Mouse (Mus musculus) heart, embryonic 11.5 days (tissue): ENCODE measurements around the gene 1700029P11Rik. TPM values are rescaled to one million over a fixed set of nuclear protein-coding genes. Genes with fewer than 3 reads are reported as not detected.

Experiments used
- ATAC-seq: fragments of 200-750 bp; cut with Nextera tagmentation; replicated peaks from 2 replicates; pipeline ENCODE4 v1.8.0; 2017; ENCODE audit warnings: moderate library complexity; ENCODE audit not compliant: insufficient number of reproducible peaks, low FRiP score, low TSS enrichment
- H3K27ac ChIP-seq: fragments of 300-500 bp; sonication (generic); 2 replicates; pipeline ENCODE4 v1.5.1; 2014; ENCODE audit warnings: mild to moderate bottlenecking, low read depth, low read length
- H3K27me3 ChIP-seq: fragments of 300-500 bp; sonication (generic); 2 replicates; pipeline ENCODE4 v1.6.1; 2014; ENCODE audit warnings: mild to moderate bottlenecking, low read length, mixed read lengths; ENCODE audit not compliant: control insufficient read depth, insufficient read depth
- H3K36me3 ChIP-seq: fragments of 300-500 bp; sonication (generic); 2 replicates; pipeline ENCODE4 v1.6.1; 2014; ENCODE audit warnings: mild to moderate bottlenecking, low read length, moderate library complexity, mixed read lengths; ENCODE audit not compliant: control insufficient read depth, insufficient read depth
- H3K4me1 ChIP-seq: fragments of 300-500 bp; sonication (generic); 2 replicates; pipeline ENCODE4 v1.6.1; 2014; ENCODE audit warnings: low read length; ENCODE audit not compliant: control insufficient read depth, insufficient read depth
- H3K4me2 ChIP-seq: fragments of 300-500 bp; sonication (generic); 2 replicates; pipeline ENCODE4 v1.6.1; 2014; ENCODE audit warnings: mild to moderate bottlenecking, moderate library complexity
- H3K4me3 ChIP-seq: fragments of 300-500 bp; sonication (generic); 2 replicates; pipeline ENCODE4 v1.5.1; 2014; ENCODE audit warnings: low read depth, low read length
- H3K9ac ChIP-seq: fragments of 300-500 bp; sonication (generic); 2 replicates; pipeline ENCODE4 v1.6.1; 2014; ENCODE audit warnings: mild to moderate bottlenecking, low read depth, low read length, moderate library complexity
- H3K9me3 ChIP-seq: fragments of 300-500 bp; sonication (generic); replicated peaks from 2 replicates; pipeline ENCODE4 v1.6.1; 2016; ENCODE audit warnings: low read length; ENCODE audit not compliant: control insufficient read depth
- WGBS: fragments of 180-500 bp; shearing (Covaris S2); extraction: QIAGEN DNeasy Blood & Tissue Kit; methylation state at CpG from one replicate; pipeline ENCODE4 v1.1.7; 2014; ENCODE audit not compliant: insufficient replicate concordance; 5-methylcytosine and 5-hydroxymethylcytosine counted together
- polyA plus RNA-seq: library from polyadenylated mRNA; unstranded; fragments of >200 nt; fragmentation: Nextera tagmentation; extraction: Ambion mirVana; gene quantifications from 2 replicates; pipeline ENCODE4 v1.2.1, GENCODE M21; 2014

1700029P11Rik gene
- polyA plus RNA-seq, 1 experiment from 2014 or later: not detected

DNA sequence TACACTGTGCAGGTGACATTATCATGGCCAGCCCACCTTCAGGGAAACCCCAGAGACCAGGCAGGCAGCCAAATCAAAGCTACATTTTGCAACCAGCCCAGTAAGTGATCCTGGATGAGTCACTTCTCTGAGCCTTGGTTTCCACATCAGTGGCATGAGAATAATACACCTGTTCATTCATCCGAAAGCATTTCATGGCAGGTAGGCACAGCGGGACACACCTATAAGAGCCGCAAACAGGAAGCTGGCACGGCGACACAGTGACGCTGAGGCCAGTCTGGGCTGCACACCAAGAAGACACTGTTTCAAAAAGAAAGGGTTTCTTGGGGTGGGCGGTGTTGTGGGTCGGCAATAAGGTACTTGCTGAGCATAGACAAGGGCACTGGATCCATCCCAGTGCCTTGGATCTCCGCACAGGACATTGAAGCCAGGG lies 26.2 kb upstream of the 1700029P11Rik start:
- H3K4me1 ChIP-seq: no peaks in the 10 kb centered on the region
- H3K27ac ChIP-seq: no peak overlapping the region
- ATAC-seq: no peak
- H3K4me2 ChIP-seq: no peak overlapping the region
- WGBS: 95% methylated on average over 9 of the region's 9 CpGs
- no peaks in the 10 kb centered on the region for H3K9me3 ChIP-seq
- no peak overlapping the region for H3K4me3 ChIP-seq
- H3K36me3 ChIP-seq: peaks cover 4% of the 10 kb centered on the region; the same call in 1 of the 2 replicates
- H3K27me3 ChIP-seq: no peaks in the 10 kb centered on the region
- no peak overlapping the region for H3K9ac ChIP-seq

DNA sequence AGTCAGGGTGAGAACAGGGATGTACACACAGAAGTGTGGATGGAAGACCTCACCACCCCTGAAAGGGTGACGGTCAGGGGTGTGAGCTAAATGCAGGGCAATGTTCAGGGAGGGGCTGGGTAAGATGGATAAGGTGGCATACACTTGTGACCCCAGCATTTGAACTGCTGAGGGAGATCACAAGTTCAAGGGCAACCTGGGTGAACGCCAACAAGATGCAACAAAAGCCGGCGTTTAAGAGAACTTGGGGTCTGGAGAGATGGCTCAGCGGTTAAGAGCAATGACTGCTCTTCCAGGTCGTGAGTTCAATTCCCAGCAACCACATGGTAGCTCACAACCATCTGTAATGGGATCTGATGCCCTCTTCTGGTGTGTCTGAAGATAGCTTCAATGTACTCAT lies 25.6 kb upstream of the 1700029P11Rik start:
- no peak overlapping the region for H3K4me3 ChIP-seq
- H3K4me1 ChIP-seq: 0 out of 2 replicates have a peak, but pooled peaks cover 1% of the 10 kb centered on the region
- peaks cover 4% of the 10 kb centered on the region; the same call in 1 of the 2 replicates for H3K36me3 ChIP-seq
- no peaks in the 10 kb centered on the region for H3K9me3 ChIP-seq
- H3K27me3 ChIP-seq: no peaks in the 10 kb centered on the region
- ATAC-seq: no peak
- no peak overlapping the region for H3K4me2 ChIP-seq
- no peak overlapping the region for H3K9ac ChIP-seq
- WGBS: 88% methylated on average over 6 of the region's 6 CpGs
- no peak overlapping the region for H3K27ac ChIP-seq

DNA sequence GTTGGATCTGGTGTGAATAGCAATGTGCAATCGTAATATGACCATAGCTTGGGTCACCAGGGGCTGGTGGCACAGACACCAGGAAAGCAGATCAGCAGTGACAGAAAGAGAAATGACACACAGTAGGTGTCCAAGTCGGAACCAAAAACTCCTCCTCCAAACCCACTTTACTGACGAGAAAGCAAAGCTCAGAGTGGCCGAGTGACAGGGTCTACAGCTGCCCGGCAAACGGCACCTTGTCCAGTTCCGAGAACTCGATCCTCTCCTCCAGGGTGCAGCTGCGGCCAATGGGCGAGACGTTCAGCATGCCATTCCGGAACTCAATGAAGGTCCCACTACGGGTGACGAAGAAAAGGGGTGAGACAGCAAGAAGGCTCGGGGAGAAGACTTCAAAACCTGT lies 24.9 kb upstream of the 1700029P11Rik start:
- H3K4me3 ChIP-seq: no peak overlapping the region
- 91% methylated on average over 15 of the region's 15 CpGs for WGBS

DNA sequence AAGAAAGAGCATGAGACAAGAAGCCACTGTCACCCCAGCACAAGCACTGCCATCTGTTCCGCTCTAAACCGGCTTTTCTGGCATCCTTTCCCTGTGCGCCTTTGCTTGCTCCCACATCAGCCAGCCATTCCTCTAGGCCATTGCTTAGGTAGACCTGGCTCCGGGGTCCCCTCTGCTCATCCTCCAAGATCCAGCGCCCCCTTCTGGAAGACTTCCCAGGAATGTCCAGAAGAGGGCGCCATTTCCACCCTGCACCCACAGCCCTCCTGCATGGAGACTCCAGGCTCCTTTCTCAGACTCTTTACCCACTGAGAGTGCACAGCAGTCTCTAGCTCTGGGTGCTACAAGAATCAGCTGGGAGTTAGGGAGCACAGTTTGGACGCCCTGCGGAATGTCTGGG lies 23.9 kb upstream of the 1700029P11Rik start:
- Histone ChIP-seq H3K9me3 (no peaks in the 10 kb centered on the region), H3K27me3 (no peaks in the 10 kb centered on the region), H3K4me1 (peaks cover 6% of the 10 kb centered on the region; the same call in 1 of the 2 replicates), H3K36me3 (peaks cover 4% of the 10 kb centered on the region; the same call in 1 of the 2 replicates), H3K9ac (no peak overlapping the region), H3K4me3 (no peak overlapping the region), H3K27ac (no peak overlapping the region), H3K4me2 (no peak overlapping the region)
- 58% methylated on average over 8 of the region's 8 CpGs for WGBS
- ATAC-seq: no peak

More for the DNA sequence above, 24.9 kb upstream of the 1700029P11Rik start:
- peaks cover 5% of the 10 kb centered on the region; the same call in 1 of the 2 replicates for H3K4me1 ChIP-seq
- no peak overlapping the region for H3K4me2 ChIP-seq
- ATAC-seq: no peak
- H3K27ac ChIP-seq: no peak overlapping the region
- H3K9me3 ChIP-seq: no peaks in the 10 kb centered on the region
- no peak overlapping the region for H3K9ac ChIP-seq
- H3K27me3 ChIP-seq: no peaks in the 10 kb centered on the region
- peaks cover 4% of the 10 kb centered on the region; the same call in 1 of the 2 replicates for H3K36me3 ChIP-seq

DNA sequence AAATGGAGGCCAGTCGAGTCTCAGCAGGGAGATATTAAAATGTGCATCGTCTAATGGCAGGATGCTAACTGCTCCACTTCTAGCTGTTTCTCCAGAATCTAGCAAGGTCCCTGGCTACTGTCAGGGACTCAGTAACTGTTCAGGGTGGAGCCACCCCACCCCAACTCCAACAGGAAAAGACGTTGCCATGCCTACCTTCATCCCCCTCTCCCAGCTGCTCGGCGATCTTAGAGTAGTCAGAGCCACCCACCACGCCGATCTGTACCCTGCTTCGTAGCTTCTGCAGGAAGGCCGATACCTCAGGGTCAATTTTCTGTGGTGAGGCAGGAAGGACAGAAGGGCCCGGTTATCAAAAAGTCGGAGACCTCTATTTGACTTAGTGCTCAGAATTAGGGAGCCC lies 22.7 kb upstream of the 1700029P11Rik start:
- Histone ChIP-seq H3K9ac (no peak overlapping the region), H3K27me3 (no peaks in the 10 kb centered on the region), H3K9me3 (no peaks in the 10 kb centered on the region), H3K27ac (no peak overlapping the region), H3K4me1 (peaks cover 6% of the 10 kb centered on the region; the same call in 1 of the 2 replicates), H3K4me3 (no peak overlapping the region), H3K4me2 (no peak overlapping the region), H3K36me3 (peaks cover 4% of the 10 kb centered on the region; the same call in 1 of the 2 replicates)
- 78% methylated on average over 11 of the region's 11 CpGs for WGBS
- no peak for ATAC-seq

DNA sequence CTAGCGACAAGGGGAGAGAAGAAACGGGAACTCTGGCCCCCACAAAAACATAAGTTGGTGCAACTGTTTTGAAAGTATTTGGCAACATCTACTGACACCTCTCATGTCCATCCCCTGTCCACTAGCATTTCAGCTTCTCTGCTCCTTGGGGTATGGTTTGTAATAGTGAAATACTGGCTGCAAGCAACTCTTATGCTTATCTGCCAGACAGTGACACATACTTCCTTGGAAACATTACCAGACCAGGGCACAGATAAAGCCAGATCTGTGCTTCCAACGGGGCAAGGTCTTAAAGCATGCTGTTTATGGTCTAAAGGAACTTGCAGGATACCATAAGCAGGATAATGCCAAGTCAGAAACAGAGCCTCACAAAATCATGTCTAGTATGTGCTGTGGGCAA lies 21.4 kb upstream of the 1700029P11Rik start:
- Histone ChIP-seq H3K36me3 (peaks cover 4% of the 10 kb centered on the region; the same call in 1 of the 2 replicates), H3K4me3 (no peak overlapping the region), H3K9me3 (no peaks in the 10 kb centered on the region), H3K9ac (no peak overlapping the region), H3K27ac (no peak overlapping the region), H3K4me1 (peaks cover 6% of the 10 kb centered on the region; the same call in 1 of the 2 replicates), H3K27me3 (no peaks in the 10 kb centered on the region), H3K4me2 (no peak overlapping the region; the same call in 1 of the 2 replicates)
- 62% methylated on average over 3 of the region's 3 CpGs for WGBS
- ATAC-seq: no peak

DNA sequence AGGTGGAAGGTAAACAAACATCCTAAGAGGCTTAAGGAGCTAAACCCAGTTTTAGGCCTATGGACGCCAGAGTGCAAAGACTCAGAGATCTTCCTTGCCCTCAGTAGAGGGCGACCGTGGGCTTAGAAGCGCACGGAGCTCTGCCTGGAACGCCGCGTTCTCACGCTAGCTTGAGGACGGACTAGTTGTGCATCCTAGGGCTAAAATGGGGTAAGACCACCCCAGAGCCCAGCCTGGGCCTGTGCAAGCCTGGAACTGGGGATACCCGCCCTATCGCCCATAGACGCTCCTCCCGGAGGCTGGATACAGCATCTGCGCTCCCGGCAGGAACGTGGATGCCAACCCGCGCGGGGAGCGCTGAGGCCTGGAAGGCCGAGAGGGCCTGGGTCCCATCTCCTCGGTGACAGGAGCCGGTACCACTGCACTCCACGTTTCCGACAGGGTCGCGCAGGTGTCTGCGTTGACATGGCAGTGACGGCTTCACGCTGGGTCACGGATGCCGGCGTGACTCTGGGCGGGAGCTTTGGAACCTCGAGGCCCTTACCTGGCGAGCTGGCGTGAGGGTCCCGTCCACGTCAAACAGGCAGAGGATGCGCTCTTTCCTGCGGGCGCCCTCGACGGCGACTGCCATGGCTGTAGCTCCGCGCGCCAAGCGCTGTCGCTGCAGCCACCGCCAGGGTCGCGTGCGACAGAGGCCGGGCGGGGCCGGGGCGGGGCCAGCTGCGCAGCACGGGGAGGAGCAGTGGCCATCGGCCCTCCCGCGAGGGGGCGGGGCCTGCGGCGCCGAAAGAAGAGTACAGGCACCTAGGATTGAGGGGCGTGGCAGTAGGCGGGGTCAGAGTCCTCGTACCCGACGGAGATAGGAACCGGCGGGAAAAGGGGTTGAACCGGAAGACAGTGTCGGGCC lies 19.9 kb upstream of the 1700029P11Rik start, which contains the start of gene Pmm1:
Gene Pmm1, minus strand, starts transcription at position 760 of the 907 bp plus-strand sequence.
- no peaks in the 10 kb centered on the region for H3K27me3 ChIP-seq
- peak within 1 kb of the TSS; percentile 69 for H3K4me3 ChIP-seq
- H3K4me1 ChIP-seq: peaks cover 6% of the 10 kb centered on the region; the same call in 1 of the 2 replicates
- peak within 1 kb of the TSS; percentile 100 for H3K4me2 ChIP-seq
- H3K36me3 ChIP-seq: peaks cover under 1% of the 10 kb centered on the region; the same call in 1 of the 2 replicates
- peak within 1 kb of the TSS; percentile 73 for H3K27ac ChIP-seq
- H3K9ac ChIP-seq: peak within 1 kb of the TSS; percentile 72
- ATAC-seq: peak; percentile 98
- WGBS: under 1% methylated on average over 77 of the region's 77 CpGs
- no peaks in the 10 kb centered on the region for H3K9me3 ChIP-seq

DNA sequence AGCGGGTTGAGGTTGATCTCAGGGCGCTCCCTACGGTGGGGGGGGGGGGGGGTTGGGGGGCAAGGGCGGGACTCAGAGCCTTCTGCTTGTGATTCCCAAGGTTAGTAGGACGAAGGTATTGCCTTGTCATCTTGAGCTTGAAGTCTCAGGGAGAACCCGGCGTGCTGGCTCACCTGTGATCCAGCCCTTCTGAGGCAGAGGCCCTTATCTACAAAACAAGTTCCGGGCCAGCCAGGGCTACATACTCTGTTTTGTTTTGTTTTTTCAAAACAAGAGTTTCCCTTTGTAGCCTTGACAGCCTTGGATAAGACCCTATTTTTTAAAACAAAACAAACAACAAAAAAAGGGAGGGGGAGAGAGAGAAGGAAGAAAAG lies 19.3 kb upstream of the 1700029P11Rik start:
- 0 out of 2 replicates have a peak overlapping the region, but pooled peaks have one; percentile 12 for H3K9ac ChIP-seq
- 0% methylated on average over 7 of the region's 8 CpGs for WGBS

More for the DNA sequence above, 19.3 kb upstream of the 1700029P11Rik start:
- Histone ChIP-seq H3K4me2 (peak overlapping the region; percentile 100), H3K27me3 (no peaks in the 10 kb centered on the region), H3K4me3 (peak overlapping the region; percentile 69), H3K27ac (no peak overlapping the region), H3K36me3 (no peaks in the 10 kb centered on the region), H3K9me3 (no peaks in the 10 kb centered on the region), H3K4me1 (peaks cover 6% of the 10 kb centered on the region; the same call in 1 of the 2 replicates)
- peak; percentile 40; the same call in 1 of the 2 replicates for ATAC-seq
